Mouse (Mus musculus) stomach, postnatal 0 days (tissue): ENCODE results near the gene Bcl2l1. TPM values are rescaled to one million over a fixed set of nuclear protein-coding genes. Genes with fewer than 3 reads are reported as not detected.

Source experiments
- ATAC-seq: fragments of 200-750 bp; cut with Nextera tagmentation; 2 replicates; pipeline ENCODE4 v1.8.0; 2017; ENCODE audit not compliant: low FRiP score, low TSS enrichment
- DNase-seq: peaks from one replicate; pipeline ENCODE4 v3.0.0-alpha.2; 2016; ENCODE audit warnings: low spot score
- H3K27ac ChIP-seq: fragments of 300-500 bp; sonication (generic); replicated peaks from 2 replicates; pipeline ENCODE4 v1.5.1; 2014; ENCODE audit warnings: mild to moderate bottlenecking, control low read depth
- H3K27me3 ChIP-seq: fragments of 300-500 bp; sonication (generic); 2 replicates; pipeline ENCODE4 v1.6.1; 2014; ENCODE audit warnings: low read length; ENCODE audit not compliant: control insufficient read depth, insufficient read depth
- H3K36me3 ChIP-seq: fragments of 300-500 bp; sonication (generic); 2 replicates; pipeline ENCODE4 v1.6.1; 2014; ENCODE audit warnings: low read length, mixed read lengths; ENCODE audit not compliant: control insufficient read depth, insufficient read depth
- H3K4me1 ChIP-seq: fragments of 300-500 bp; sonication (generic); replicated peaks from 2 replicates; pipeline ENCODE4 v1.6.1; 2014; ENCODE audit warnings: antibody characterized with exemption; ENCODE audit not compliant: control insufficient read depth, insufficient read depth
- H3K4me2 ChIP-seq: fragments of 300-500 bp; sonication (generic); replicated peaks from 2 replicates; pipeline ENCODE4 v1.6.1; 2014; ENCODE audit warnings: low read depth, mild to moderate bottlenecking, control low read depth, moderate library complexity
- H3K4me3 ChIP-seq: fragments of 300-500 bp; sonication (generic); 2 replicates; pipeline ENCODE4 v1.5.1; 2014; ENCODE audit warnings: low read depth, low read length, control low read depth
- H3K9ac ChIP-seq: fragments of 300-500 bp; sonication (generic); 2 replicates; pipeline ENCODE4 v1.6.1; 2014; ENCODE audit warnings: mild to moderate bottlenecking, low read length, control low read depth, mixed read lengths
- H3K9me3 ChIP-seq: fragments of 300-500 bp; sonication (generic); 2 replicates; pipeline ENCODE4 v1.6.1; 2016; ENCODE audit warnings: low read length; ENCODE audit not compliant: control insufficient read depth
- CTCF ChIP-seq: IDR thresholded peaks from 2 replicates; pipeline ENCODE4 v1.5.1; 2016; ENCODE audit warnings: antibody characterized with exemption, low read depth, mild to moderate bottlenecking, moderate library complexity
- EP300 ChIP-seq: optimal IDR thresholded peaks from 2 replicates; pipeline ENCODE3; 2016; ENCODE audit warnings: antibody characterized with exemption
- WGBS: fragments of 180-500 bp; shearing (Covaris S2); extraction: QIAGEN DNeasy Blood & Tissue Kit; methylation state at CpG from one replicate; pipeline ENCODE4 v1.1.7; 2014; 5-methylcytosine and 5-hydroxymethylcytosine counted together
- polyA plus RNA-seq: library from polyadenylated mRNA; unstranded; fragments of >200 nt; fragmentation: Nextera tagmentation; extraction: Ambion mirVana; gene quantifications from 2 replicates; pipeline ENCODE4 v1.2.1, GENCODE M21; 2015

Gene Bcl2l1
- polyA plus RNA-seq, 1 experiment from 2014 or later: 45.6 TPM

- 89% methylated on average over 8 of the region's 8 CpGs for WGBS
- no peak for DNase-seq
- Histone ChIP-seq H3K4me3 (no peak overlapping the region), H3K9ac (no peak overlapping the region), H3K36me3 (peaks cover 5% of the 10 kb centered on the region), H3K4me2 (no peak overlapping the region), H3K4me1 (peaks cover 12% of the 10 kb centered on the region), H3K27ac (peak overlapping the region; percentile 89), H3K9me3 (no peaks in the 10 kb centered on the region), H3K27me3 (no peaks in the 10 kb centered on the region)
- ATAC-seq: no peak
- TF ChIP-seq CTCF (no peak), EP300 (no peak)
These were observed 46.9 kb downstream of the Bcl2l1 start for GRCm38 (mm10) chr2:152784640-152785039.

GRCm38 (mm10) chr2:152783241-152783640 is 48.3 kb downstream of the Bcl2l1 start:
- Histone ChIP-seq H3K4me1 (peaks cover 8% of the 10 kb centered on the region; the same call in 1 of the 2 replicates), H3K9me3 (no peaks in the 10 kb centered on the region), H3K4me3 (no peak overlapping the region), H3K9ac (no peak overlapping the region), H3K36me3 (peaks cover 5% of the 10 kb centered on the region), H3K27ac (no peak overlapping the region), H3K27me3 (no peaks in the 10 kb centered on the region), H3K4me2 (no peak overlapping the region)
- 92% methylated on average over 5 of the region's 5 CpGs for WGBS
- ATAC-seq (no peak), DNase-seq (no peak)
- TF ChIP-seq EP300 (no peak), CTCF (no peak)

DNA sequence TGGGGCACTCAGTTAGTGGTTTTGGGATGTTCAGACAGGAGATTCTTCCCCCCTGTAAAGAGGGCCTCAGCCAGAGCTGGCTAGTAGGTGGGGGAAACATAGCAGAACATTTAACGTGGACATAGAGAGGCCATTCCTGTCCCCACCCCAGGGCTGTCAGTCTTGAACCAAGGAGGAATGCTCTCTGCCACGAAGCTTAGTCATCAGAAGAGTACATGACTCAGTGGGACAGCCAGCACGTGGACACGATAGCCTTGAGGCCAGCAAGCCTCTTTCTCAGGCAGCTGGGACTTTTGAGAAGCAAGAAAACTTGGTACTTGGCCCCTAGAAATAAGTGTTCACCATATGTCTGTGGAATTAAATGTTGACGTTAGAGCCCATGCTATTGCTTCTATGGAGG is 48.9 kb downstream of the Bcl2l1 start:
- ATAC-seq (no peak), DNase-seq (no peak)
- Histone ChIP-seq H3K9ac (no peak overlapping the region), H3K4me3 (no peak overlapping the region), H3K27ac (no peak overlapping the region), H3K36me3 (peaks cover 5% of the 10 kb centered on the region), H3K4me1 (peaks cover 8% of the 10 kb centered on the region; the same call in 1 of the 2 replicates), H3K27me3 (no peaks in the 10 kb centered on the region), H3K4me2 (no peak overlapping the region), H3K9me3 (no peaks in the 10 kb centered on the region)
- TF ChIP-seq EP300: no peak
- TF ChIP-seq CTCF: no peak
- WGBS: 66% methylated on average over 5 of the region's 5 CpGs

DNA sequence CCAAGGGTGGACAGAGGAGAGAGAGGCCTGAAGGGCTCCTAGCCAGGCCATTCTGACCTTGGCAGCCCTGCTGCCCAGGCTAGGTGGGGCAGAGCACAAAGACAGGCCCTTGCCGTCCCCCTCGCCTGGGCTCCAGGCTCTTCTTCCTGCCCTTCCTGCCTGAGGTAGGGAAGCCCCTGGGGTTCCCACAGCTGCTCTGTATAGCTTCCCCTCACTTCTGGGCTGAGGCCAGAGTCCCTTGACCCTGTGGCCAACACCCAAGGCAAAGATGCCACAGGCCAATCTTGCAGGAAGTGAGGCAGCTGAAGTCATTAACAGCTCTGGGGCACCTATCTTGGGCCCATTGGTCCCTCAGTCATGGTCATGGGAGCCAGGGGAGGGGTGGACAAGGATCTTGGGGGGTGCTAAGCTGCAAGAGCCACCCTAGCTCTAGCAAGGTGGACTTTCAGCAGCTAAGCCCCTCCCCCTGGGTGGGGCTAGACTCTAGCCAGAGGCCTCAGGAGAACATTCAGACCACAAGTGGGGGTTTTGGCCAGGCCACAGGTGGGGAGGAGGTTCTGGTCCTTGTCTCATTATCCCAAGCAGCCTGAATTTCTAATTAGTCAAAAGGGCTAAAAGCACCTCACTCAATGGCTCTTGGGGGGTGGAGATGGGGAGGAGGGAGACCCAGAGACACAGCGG is 50.4 kb downstream of the Bcl2l1 start:
- H3K9me3 ChIP-seq: no peaks in the 10 kb centered on the region
- H3K4me1 ChIP-seq: peaks cover 8% of the 10 kb centered on the region; the same call in 1 of the 2 replicates
- H3K27me3 ChIP-seq: no peaks in the 10 kb centered on the region
- H3K27ac ChIP-seq: no peak overlapping the region
- H3K36me3 ChIP-seq: peaks cover 5% of the 10 kb centered on the region
- no peak overlapping the region for H3K4me3 ChIP-seq
- no peak overlapping the region for H3K9ac ChIP-seq
- no peak overlapping the region for H3K4me2 ChIP-seq
- DNase-seq (no peak), ATAC-seq (no peak; the same call in 1 of the 2 replicates)
- TF ChIP-seq EP300 (no peak), CTCF (no peak)
- 87% methylated on average over 3 of the region's 3 CpGs for WGBS

DNA sequence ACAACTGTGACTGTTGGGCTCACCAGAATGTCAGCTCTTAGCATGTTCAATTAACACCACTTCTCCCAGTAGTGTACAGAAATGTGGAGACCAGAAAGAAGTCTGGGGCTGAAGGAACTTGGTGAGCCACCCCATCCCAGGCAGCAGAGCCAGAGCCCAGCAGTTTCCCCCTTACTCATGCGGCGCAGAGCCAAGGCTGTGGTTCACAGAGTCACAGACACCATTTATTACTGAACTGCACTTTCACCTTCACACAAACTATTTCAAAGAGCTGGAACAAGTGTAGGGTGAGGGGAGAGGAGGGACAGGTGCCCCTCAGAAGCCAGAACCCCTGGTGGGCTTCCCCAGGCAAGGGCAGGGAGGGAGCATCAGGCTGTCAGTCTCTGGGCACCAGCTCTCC is 51.1 kb downstream of the Bcl2l1 start:
- H3K27ac ChIP-seq: no peak overlapping the region
- H3K4me3 ChIP-seq: no peak overlapping the region
- peaks cover 5% of the 10 kb centered on the region for H3K36me3 ChIP-seq
- H3K9me3 ChIP-seq: no peaks in the 10 kb centered on the region
- H3K27me3 ChIP-seq: no peaks in the 10 kb centered on the region
- H3K4me2 ChIP-seq: no peak overlapping the region
- no peak overlapping the region for H3K9ac ChIP-seq
- ATAC-seq (no peak), DNase-seq (no peak)
- TF ChIP-seq CTCF: no peak
- WGBS: 81% methylated on average over 2 of the region's 2 CpGs
- H3K4me1 ChIP-seq: peaks cover 4% of the 10 kb centered on the region; the same call in 1 of the 2 replicates

DNA sequence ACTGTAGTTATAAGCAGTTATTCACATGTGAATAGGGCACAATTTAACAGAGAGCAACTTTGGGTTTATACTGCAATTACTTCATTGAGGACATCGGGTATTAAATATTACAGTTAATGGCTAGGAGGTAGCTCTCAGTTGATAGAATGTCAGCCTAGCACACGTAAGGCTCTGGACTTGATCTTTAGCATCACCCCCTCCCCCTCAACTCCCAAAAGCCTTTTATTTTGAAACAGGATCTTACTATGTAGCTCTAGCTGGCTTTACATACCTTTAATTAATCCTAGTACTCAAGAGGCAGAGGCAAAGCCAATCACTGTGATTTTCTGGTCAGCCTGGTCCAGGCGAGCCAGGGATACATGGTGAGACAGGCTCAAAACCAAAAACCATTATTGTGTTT is 54.4 kb downstream of the Bcl2l1 start:
- TF ChIP-seq EP300 (no peak), CTCF (no peak)
- H3K27me3 ChIP-seq: no peaks in the 10 kb centered on the region
- H3K9me3 ChIP-seq: no peaks in the 10 kb centered on the region
- H3K27ac ChIP-seq: no peak overlapping the region
- no peak for DNase-seq
- no peak overlapping the region for H3K9ac ChIP-seq
- peaks cover 5% of the 10 kb centered on the region for H3K36me3 ChIP-seq
- ATAC-seq: no peak
- no peak overlapping the region for H3K4me3 ChIP-seq
- no peak overlapping the region for H3K4me2 ChIP-seq
- 85% methylated on average over 3 of the region's 3 CpGs for WGBS
- H3K4me1 ChIP-seq: no peaks in the 10 kb centered on the region
